Mouse (Mus musculus) skeletal muscle tissue, adult 2 months (tissue): ENCODE measurements around the gene Rnls.

Experiments used
- DNase-seq: peaks from one replicate; pipeline ENCODE4 v3.0.0-alpha.2; 2012; ENCODE audit warnings: low read depth, low spot score

Gene Rnls

DNA sequence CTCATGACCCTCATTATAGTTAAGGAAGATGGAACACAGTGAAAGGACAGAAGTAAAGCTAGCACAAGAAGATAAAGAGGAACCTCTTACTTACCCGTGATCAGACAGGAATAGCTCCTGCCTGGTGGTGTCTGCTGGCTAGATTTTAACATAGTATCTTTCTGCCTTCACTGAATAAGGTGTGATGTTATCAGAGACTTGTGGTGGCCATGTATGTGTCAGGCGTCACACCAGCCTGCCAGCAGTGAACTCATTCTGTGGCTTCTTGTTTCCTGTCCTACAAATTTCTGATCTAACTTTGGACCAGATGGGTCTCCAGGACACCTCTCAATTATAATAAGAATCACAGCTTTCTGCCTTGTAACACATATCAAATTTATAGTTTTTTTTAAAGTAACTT is 129.7 kb downstream of the Rnls start:
- DNase-seq, result no peak

DNA sequence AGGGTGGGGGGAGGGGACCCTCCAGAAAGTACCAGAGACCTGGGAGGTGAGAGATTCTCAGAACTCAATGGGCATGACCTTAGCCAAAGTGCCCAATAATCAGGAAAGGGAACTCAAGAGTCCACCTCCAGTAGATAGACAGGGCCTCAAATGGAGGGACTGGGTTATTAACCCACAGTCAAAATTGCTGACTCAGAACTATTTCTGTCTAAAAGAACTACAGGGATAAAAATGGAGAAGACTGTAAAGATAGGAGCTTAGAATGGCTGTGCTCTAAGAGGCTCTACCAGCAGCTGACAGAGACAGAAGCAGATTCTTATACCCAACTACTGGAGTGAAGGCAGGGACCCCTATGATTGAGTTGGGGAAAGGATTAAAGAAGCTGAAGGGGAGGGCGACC is 132.9 kb downstream of the Rnls start:
- DNase-seq, result no peak

DNA sequence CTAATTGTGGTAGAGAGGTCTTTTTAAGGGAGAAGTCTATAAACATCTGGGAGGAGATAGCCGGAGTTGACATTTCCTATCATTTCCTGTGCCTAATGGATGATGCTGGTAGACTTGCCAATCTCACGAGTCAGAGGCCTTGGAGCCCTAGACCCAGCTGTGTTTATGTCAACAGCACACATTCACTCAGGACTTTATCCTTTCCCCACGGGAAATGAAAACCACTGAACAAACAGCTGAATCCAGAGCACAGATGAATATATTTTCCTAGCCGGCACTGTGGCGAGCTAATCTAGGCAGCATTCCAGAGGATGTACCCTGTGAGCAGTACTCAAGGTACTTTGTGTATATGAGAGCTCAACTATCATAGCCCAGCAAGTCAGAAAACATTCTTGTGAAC is 138.2 kb downstream of the Rnls start:
- DNase-seq, result no peak

DNA sequence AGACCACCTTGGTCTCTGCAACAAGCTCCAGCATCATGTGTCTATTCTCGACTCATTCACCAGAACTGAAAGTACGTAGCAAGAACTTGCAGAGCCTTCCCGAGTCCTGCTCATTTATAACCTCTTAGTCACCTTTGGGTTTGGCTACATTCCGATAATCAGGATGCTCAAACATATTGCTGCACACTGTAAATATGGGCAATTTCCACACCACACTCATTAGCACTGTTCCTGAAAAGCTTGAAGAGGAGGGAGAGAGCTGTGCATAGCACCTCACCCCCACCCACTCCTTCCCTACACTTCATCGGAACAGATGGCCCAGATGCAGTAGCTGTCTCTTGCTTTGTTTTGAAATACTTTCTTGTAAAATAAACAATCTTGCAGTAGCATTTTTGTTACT is 139.9 kb downstream of the Rnls start:
- DNase-seq, result no peak

DNA sequence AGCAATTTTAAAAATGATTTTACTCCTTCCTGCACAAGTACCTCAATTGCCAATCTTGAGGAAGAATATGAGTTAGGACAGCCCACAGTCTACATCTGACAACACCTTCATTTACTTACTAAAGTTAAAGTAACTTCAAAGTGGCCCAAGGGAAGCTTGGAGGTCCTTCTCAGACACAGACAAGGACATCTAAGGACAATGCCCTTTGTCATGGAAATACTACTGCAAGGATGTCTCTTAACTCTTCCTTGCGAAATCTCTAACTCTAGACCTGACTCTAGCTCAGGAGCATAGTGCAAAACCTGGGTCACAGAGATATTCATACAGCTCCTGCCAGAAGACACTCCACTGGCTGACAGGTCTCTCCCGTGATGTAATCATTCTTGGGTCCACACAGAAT is 147.9 kb downstream of the Rnls start:
- DNase-seq, result no peak

DNA sequence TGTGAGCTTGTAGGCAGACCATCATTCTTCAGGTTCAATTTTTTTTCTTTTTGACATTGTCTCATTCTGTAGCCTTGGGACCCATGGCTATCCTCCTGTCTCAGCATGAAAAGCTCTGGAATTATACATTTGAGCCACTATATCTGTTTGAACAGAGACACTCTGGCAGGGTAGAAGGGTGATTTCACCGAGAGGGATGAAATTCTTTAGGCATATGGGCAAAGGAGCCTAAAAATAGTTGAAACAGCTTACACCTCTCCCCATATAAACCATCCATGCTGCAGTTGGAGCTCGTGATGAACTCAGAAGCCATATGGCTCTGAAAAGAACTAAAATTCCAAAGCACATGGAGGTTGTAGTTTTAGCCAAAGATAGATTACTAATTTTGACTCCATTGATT is 151.7 kb downstream of the Rnls start:
- DNase-seq, result no peak

DNA sequence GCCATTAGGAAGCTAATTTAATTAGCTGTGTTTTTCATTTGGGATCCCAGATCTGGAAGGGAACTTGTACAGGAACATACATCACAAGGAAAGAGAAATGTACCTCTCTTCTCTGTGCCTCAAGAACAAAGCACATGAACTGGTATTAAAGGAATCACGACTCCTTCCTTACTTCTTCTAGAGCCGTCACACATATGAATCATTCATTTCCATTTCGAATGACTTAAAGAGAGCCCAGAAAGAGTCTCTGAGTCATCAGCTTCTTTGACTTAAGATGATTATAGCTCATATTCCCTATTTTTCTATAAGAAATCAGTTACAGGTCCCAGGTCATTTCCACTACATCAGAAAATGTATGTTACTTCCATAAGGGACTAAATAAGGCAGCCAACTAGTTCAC is 159.2 kb downstream of the Rnls start:
- no peak for DNase-seq

DNA sequence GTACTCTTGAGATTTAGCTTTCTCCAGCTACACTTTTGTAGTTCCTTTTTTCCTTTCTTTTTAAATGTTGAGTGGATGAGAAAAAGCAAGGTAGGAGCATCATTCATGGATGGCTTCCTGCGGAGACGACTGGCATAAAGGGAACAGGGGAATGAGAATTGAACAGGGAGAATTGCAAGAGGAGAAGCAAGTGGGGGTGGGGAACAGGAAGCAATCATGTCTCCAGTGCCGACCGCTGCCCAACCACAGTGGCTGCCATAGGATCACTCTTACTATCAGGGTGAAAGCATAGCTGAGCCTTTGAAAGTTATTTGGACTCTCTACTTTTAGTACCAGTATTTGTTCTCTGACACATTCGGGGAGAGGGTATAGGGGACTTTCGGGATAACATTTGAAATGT is 160.8 kb downstream of the Rnls start:
- DNase-seq, result no peak

DNA sequence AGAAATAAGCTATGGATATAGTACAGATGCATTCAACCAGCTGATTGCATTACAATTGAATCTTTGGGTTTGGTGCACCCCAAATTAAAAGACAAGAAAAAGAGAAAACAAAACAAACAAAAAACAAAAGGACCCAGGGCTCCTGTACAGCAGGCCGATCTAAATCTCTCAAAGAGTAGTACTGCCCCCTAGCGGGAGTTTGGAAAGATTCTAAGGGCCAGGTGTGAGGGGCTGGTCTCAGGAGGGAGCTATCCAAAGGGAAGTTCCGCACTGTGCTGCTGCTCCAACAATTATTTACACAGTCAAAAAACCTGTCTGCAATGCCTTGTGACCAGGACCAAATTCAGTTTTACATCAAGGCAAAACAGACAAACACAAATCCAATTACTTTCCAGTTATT is 165.1 kb downstream of the Rnls start:
- peak; percentile 44 for DNase-seq

DNA sequence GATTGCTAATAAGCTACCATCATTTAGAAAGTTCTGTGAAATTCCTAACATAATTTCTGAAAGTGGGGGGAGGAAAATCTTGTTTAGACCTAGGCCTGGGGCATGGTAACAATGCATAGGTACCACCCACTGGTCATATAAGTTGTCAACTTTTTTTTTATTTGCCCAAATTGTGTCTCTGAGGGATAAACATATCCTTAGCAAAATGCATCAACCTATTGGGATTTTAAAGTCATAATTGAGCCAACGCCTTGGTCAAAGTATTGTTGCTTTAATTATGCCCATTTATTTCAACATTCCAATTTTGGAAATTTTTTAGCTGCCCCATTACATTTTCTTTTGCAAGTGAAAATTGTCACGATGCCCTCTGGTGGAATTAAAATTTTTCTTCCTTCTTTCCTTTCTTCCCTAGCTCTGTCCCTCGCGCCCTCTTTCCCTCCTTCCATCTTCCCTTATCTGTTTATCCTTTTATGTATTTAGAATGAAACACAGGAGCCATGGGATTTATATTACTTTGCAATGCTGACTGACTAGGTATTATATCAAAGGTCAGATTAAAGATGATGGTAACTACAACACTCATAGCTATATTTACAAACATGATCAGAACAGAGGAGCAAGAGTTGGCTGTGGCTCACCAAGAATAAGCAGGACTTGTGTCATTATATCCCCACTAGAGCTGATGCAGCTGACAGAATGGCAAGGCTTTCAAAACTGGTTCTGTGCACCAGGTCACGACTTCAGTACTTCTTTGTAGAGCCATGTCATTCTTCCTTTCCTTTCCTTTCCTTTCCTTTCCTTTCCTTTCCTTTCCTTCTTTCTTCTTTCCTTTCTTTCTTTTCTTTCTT is 166.0 kb downstream of the Rnls start:
- no peak for DNase-seq

DNA sequence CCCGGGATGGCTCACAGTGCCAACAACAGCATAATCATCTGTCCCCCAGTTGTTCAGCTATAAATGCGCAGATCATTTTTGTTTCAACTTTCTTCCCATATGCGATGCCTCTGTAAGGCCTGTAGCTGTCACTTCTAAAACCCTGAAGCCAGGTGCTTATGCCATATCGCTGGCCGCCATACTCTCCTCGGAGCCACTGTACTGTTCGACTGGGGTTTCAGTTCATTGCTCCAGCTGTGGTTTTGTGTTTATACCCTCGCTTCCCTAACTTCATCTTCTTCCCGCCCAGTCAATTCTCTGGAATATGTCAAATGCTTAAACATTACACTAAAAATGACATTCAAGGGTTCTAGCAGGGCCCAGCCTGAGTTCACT is 167.1 kb downstream of the Rnls start:
- DNase-seq, result no peak

DNA sequence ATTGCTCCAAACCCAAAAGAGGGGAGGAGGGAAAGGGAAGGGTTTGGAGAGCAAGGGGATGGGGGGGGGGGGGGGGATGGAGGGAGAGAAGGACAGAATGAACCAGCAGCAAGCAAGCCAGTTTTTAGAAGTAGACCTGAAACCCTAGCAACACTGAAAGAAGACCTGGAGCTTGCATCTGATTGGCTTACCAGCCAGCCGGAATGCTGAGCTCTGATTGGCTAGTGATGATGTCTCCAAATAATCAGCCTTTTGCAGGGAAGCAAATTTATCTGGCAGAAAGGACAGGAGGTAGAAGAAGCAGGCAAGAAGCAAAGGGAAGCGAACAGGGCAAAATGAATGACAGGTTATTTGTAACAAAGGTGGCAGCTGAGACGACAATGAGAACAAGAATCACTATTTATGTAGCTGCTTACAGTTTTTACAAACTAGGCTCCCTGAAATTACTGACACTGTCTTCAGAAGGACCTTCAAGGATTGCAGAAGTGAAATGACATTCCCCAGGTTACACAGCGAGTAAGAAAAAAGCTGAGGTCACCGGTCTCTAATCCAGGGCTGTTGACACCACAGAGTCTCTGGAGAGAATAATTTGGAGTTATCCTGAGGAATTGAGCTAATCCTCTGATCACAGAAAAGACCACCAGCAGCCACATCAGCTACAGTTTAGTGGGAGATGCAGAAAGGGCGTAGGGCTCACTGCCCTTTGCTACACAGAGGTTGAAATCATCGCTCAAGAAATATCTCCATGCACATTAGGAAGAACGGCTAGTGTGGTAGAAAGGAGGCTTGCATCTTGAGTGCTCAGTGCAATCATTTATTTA is 167.7 kb downstream of the Rnls start:
- DNase-seq, result peak; percentile 61

DNA sequence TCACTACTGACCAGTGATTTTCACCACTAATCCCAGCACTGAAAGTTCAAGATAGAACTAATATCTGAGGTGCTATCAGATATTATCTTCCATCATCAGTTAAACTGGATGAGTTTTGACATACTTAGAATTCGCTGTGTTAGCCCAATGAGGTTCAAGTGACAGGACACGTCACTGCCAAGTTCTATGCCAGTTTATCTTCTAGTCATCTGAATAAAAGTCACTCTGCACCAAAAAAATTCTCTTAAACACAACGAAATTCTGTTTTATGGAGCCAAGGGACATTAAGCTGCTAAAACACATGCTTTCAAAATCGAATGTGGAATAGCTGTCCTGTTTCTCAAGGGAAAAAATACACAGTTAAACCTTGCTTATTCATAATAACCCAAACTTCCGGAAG is 168.3 kb downstream of the Rnls start:
- peak; percentile 2 for DNase-seq

DNA sequence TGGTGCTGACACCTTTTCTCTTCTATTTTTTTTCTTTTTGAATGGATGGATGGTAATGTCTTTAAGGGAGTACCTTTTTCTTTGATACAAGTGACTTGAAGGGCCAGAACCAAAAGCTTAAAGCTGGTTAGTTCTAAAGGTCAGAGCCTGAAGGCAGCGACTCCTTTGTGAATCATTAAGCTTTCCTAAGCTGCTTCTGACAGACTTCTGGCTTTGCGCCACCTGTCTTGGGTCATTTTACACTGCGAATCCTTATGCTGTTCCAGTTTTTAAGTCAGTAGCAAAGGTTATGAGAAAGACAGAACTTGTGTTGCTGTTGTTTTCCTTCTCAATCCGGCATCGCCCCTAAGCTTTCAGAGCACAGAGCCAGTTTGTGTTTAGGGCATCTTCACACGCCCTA is 168.8 kb downstream of the Rnls start:
- DNase-seq, result peak; percentile 36

DNA sequence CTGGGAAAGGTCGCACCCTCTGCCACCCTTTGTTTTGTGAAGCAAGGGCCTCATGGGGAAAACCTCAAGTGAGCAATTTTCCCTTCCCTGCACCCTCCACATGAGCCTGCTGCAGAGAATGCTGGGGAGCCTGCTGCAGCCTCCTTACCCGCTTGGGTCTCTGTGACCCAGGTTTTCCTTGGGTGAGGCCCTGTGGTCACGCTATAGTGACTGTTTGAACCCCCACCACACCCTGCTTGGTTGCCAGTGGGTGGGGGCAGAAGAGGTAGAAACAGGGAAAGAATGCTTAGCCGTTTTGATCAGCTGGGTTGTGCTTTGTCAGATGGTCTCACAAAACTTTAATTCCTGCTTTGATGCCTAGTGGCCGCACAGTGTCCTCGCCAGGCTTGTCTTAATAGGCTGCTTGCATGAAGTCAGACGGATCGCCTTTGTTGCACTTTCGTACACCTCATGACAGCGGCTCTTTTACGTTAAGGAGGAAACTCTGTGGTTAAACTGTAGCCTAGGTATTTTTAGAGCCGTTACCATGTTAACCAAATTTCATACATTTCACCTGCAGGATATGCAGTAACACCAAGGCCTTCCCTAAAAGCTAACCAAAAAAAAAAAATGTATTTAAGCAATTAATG is 169.4 kb downstream of the Rnls start:
- peak; percentile 22 for DNase-seq

DNA sequence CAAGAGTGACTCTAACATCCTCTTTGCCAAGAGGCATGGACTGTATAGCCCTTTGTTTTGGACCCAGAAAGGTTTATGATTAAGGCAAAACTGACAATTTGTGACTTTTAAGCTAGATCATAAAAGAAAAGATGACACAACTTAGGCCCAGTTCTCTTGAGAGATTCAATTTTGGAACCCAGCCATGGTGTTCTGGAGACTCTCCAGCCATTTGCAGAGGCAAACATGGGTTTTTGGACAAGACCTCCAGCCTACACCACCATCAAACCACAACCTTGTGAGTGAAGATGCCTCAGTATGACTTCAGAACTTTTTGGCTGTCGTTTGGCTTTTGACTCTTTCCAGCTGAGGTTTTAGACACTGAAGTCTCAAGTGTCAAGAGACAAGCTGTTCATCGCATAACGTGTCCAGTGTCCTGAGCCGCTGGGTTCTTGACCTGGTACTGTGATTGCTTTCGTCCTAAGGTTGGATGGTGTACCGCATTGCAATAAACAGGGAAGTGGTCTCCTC is 174.2 kb downstream of the Rnls start:
- peak; percentile 21 for DNase-seq

DNA sequence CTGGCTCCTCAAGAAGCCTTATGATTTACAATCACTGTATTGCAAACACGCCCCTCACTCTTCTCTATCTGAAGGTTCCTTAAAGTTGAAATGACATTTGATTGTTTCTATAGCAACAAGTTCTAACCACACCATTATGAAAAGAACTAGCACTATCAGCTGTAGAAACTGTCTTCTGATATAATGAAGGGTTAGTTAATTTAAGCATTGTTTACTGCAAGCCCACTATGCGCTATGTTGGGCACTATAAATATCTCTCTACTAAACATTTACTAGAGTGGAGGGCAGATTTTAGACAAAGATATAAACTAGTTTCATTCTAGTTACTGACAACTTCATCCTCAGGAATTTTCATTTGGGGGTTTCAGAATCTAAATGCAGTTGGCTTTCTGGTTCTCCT is 182.4 kb downstream of the Rnls start:
- no peak for DNase-seq

DNA sequence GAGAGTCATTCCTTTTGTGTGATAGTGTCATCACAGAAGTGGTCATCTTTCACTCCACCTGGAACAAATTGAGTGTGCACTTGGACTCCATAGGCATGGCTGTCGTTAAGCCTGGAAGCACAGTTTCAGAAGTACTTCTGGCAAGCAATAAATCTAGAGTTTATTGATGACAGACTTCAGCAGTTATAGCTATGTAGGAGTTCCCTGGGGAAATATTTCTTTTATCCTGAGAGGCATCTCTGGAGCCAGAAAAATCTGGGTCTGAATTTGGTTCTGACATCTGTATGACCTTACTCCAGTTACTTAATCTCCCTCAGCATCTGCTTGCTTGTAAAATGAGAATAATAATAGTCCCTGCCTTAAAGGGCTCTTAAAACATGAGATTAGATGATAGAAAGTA is 184.1 kb downstream of the Rnls start:
- peak; percentile 20 for DNase-seq

DNA sequence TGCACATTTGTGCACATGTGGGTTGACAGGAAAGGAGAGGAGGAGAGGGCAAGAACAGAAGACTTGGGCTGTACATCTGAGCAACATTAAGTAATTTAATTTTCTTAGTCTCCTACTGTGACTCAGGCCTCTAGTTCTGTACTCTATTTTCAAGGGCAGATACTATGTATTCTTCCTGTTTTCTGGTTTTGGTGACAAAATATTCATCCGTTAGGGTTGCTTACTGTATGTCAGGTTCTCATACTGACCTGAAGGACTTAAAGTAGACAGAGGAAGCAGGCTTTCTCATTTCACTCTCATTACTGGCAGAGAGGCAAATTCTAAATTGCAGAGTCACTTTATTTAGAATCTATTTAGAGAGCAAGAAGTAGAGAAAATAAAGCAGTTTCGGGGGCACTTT is 186.7 kb downstream of the Rnls start:
- no peak for DNase-seq

DNA sequence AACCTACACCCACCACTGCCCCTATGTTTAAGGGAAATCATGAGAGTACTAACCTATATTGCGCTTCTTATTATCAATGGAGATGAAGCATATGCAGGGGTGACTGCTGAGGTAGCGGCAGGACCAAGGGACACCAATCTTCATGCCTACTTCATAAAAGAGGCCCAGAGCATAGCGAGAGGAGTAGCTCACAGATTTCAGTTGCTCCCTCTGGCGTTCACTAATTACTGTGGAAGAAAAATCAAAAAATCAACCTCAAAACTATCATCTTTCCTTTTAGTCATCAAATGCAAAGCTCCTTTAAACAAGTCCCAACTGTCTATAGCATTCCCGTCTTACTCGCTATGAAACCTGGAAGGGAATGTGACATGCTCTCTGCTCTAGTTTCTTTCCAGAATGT is 189.7 kb downstream of the Rnls start:
- DNase-seq, result no peak

DNA sequence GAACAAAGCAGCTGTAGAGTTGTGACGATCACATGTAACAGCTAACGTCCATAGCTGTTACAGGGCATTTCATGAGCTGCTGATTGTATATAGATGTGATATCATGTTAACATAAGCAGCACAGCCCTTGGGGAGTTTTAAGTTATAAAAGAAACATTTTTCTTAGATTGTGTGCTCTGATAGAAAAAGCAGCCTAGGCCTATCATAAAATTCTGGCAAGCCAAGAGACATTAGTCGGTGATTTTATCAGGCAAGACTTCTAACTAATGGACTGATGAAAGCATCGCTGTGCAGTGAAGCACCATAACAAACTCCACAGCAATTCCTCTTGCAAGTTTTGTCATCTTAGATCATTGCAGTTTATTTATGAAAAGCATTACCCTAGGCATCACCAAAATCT is 190.9 kb downstream of the Rnls start:
- no peak for DNase-seq

DNA sequence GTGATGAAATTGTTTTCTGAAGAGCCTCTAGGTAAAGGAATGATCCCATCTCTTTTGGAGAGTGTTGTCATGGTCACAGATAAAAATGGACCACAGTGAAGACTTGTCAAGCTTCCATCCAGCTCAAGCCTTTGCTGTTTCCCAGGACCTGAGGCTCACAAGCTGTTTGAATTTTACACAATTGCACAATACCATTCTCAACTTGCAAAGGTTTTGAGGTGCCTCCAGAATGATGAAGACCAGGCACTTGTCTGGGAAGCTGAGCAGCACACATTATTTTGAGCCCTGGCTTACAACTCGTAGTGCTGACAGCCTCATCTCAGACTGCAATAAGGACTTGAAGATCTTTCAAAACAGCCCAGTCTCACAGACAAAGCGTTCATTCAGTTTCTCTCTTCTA is 200.0 kb downstream of the Rnls start:
- DNase-seq, result no peak
